Mouse (Mus musculus) stomach, postnatal 0 days (tissue): ENCODE results near the gene Ppp2r5c.

Experiments used
- CTCF ChIP-seq: IDR thresholded peaks from 2 replicates; pipeline ENCODE4 v1.5.1; 2016; ENCODE audit warnings: antibody characterized with exemption, low read depth, mild to moderate bottlenecking, moderate library complexity
- EP300 ChIP-seq: optimal IDR thresholded peaks from 2 replicates; pipeline ENCODE3; 2016; ENCODE audit warnings: antibody characterized with exemption

DNA sequence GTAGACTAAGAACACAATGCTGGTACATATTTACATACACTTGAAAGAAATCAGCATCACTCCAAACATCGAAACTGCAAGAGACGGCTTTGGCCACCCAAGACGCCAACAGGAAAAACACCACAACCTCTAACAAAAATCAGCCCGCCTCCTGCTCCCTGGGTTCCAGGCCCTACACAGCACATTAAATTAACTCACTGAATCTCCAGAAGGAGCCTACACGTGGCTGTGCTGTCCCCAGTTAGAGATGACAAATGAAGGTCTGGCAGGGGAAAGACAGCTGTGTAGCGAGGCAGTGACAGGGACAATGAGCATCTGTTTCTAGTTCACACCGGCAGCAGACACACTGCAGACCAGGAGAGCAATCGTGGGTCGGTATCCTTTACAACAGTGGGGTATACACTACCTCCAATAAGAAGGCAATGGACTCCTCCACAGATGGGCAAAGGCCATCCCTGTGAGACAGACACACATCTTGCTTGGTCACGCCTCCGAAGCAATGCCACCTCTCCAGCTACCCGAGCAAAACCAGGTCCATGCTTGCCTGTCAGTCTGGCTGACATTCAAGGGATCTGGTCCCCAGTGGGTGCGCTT lies 20.4 kb upstream of the Ppp2r5c start:
- TF ChIP-seq CTCF (no peak), EP300 (no peak)
